Mouse (Mus musculus) heart, embryonic 13.5 days (tissue): ENCODE measurements around the gene Vmn1r122. TPM values are rescaled to one million over a fixed set of nuclear protein-coding genes. Genes with fewer than 3 reads are reported as not detected.
"Not testable (repeated sequence)": the region's sequence is repeated elsewhere in the genome, so short reads cannot be mapped to it uniquely, and the experiment has no call there.

Experiments
- ATAC-seq: fragments of 200-750 bp; cut with Nextera tagmentation; 2 replicates; pipeline ENCODE4 v1.8.0; 2017; ENCODE audit warnings: moderate TSS enrichment; ENCODE audit not compliant: insufficient number of reproducible peaks, low FRiP score, low TSS enrichment; ENCODE audit errors: extremely low read depth
- H3K27ac ChIP-seq: fragments of 300-500 bp; sonication (generic); replicated peaks from 2 replicates; pipeline ENCODE4 v1.5.1; 2015; ENCODE audit warnings: moderate library complexity, mild to moderate bottlenecking, inconsistent platforms
- H3K27me3 ChIP-seq: fragments of 300-500 bp; sonication (generic); replicated peaks from 2 replicates; pipeline ENCODE4 v1.6.1; 2015; ENCODE audit warnings: mild to moderate bottlenecking, inconsistent platforms
- H3K36me3 ChIP-seq: fragments of 300-500 bp; sonication (generic); 2 replicates; pipeline ENCODE4 v1.6.1; 2015; ENCODE audit warnings: mild to moderate bottlenecking, inconsistent platforms
- H3K4me1 ChIP-seq: fragments of 300-500 bp; sonication (generic); 2 replicates; pipeline ENCODE4 v1.6.1; 2015; ENCODE audit warnings: inconsistent platforms
- H3K4me2 ChIP-seq: fragments of 300-500 bp; sonication (generic); 2 replicates; pipeline ENCODE4 v1.6.1; 2015; ENCODE audit warnings: inconsistent platforms, mild to moderate bottlenecking, moderate library complexity
- H3K4me3 ChIP-seq: fragments of 300-500 bp; sonication (generic); 2 replicates; pipeline ENCODE4 v1.5.1; 2015; ENCODE audit warnings: moderate library complexity, mild to moderate bottlenecking, inconsistent platforms
- H3K9ac ChIP-seq: fragments of 300-500 bp; sonication (generic); 2 replicates; pipeline ENCODE4 v1.6.1; 2015; ENCODE audit warnings: inconsistent platforms, mild to moderate bottlenecking, moderate library complexity
- H3K9me3 ChIP-seq: fragments of 300-500 bp; sonication (generic); 2 replicates; pipeline ENCODE4 v1.6.1; 2016; ENCODE audit warnings: inconsistent platforms
- WGBS: fragments of 180-500 bp; shearing (Covaris S2); methylation state at CpG from one replicate; pipeline ENCODE4 v1.1.7; 2015; ENCODE audit warnings: mixed read lengths; 5-methylcytosine and 5-hydroxymethylcytosine counted together
- polyA plus RNA-seq: library from polyadenylated mRNA; unstranded; fragments of >200 nt; fragmentation: Nextera tagmentation; extraction: Ambion mirVana; gene quantifications from 2 replicates; pipeline ENCODE4 v1.2.1, GENCODE M21; 2015

The Vmn1r122 gene
- polyA plus RNA-seq, result not detected in 2 replicates

DNA sequence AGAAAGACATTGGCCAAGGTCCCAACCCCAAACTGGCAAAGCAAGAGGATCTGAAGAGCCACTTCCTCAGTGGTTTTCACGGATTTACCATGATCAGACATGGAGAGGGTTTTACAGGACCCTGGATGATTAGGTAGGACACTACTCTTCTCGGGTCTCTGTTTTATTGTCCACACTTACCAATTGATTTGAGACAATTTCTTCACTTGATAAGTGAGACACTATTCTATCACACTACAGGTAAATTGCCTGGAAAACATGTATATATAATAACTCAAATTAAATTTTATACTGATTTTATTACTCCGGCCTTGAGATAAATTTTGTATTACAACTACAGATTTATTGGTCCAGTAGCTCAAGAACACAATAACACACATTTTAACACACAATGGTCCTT lies at the start of gene Vmn1r122:
Gene Vmn1r122 (minus strand): TSS at position 101 of the 400 bp plus-strand sequence.
- not testable (repeated sequence) for H3K4me2 ChIP-seq, H3K27me3 ChIP-seq, H3K27ac ChIP-seq, H3K4me3 ChIP-seq, ATAC-seq, H3K9ac ChIP-seq, H3K9me3 ChIP-seq, H3K4me1 ChIP-seq, H3K36me3 ChIP-seq
- 62% methylated on average over 3 of the region's 3 CpGs for WGBS

DNA sequence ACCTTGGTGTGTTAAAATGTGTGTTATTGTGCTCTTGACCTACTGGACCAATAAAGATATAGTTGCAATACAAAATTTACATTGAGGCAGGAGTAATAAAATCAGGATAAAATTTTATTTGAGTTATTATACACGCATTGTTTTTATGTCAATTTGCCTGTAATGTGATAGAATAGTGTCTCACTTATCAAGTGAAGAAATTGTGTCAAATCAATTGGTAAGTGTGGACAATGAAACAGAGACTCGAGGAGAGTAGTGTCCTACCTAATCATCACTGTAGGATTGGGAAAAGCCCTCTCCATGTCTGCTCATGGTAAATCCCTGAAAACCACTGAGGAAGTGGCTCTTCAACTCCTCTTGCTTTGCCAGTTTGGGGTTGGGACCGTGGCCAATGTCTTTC lies 28.0 kb upstream of the Vmn1r122 start, which contains the start of gene Vmn1r123:
Gene Vmn1r123 (plus strand): TSS at position 301 of the 400 bp plus-strand sequence.
- not testable (repeated sequence) for ATAC-seq, H3K27me3 ChIP-seq, H3K9ac ChIP-seq, H3K27ac ChIP-seq, H3K36me3 ChIP-seq, H3K9me3 ChIP-seq, H3K4me2 ChIP-seq, H3K4me1 ChIP-seq, H3K4me3 ChIP-seq
- 14% methylated on average over 1 of the region's 3 CpGs for whole genome bisulfite sequencing

DNA sequence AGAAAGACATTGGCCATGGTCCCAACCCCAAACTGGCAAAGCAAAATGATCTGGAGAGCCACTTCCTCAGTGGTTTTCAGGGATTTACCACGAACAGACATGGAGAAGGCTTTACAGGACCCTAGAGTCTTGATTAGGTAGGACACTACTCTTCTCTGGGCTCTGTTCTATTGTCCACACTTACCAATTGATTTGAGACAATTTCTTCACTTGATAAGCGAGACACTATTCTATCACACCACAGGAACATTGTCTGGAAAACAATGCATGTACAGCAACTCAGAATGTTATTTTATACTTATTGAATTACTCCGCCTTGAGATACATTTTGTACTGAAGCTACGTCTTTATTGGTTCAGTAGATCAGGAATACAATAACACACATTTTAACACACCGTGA lies 35.5 kb downstream of the Vmn1r122 start, which contains the start of gene Vmn1r121:
Gene Vmn1r121 (minus strand): TSS at position 101 of the 400 bp plus-strand sequence.
- H3K9me3 ChIP-seq, result not testable (repeated sequence)

More for the DNA sequence above, 35.5 kb downstream of the Vmn1r122 start, which contains the start of gene Vmn1r121:
- H3K27me3 ChIP-seq, H3K4me2 ChIP-seq, H3K9ac ChIP-seq, H3K4me3 ChIP-seq, H3K36me3 ChIP-seq, ATAC-seq, H3K4me1 ChIP-seq, H3K27ac ChIP-seq: not testable (repeated sequence)
- 69% methylated on average over 5 of the region's 5 CpGs for WGBS

Other genes with a start within 250 kb of the Vmn1r122 start
- not detected in 2 replicates for gene Vmn1r118, start 221.8 kb downstream of the Vmn1r122 start, polyA plus RNA-seq
- gene Vmn1r119, start 121.7 kb downstream of the Vmn1r122 start, polyA plus RNA-seq, result not detected in 2 replicates
- gene Vmn1r120, start 80.3 kb downstream of the Vmn1r122 start, polyA plus RNA-seq, result not detected in 2 replicates
- gene Vmn1r121, start 35.6 kb downstream of the Vmn1r122 start, polyA plus RNA-seq, result not detected in 2 replicates
- not detected in 2 replicates for gene Vmn1r123, start 28.1 kb upstream of the Vmn1r122 start, polyA plus RNA-seq
- gene Gm5157, start 56.3 kb upstream of the Vmn1r122 start, polyA plus RNA-seq, result not detected in 2 replicates
- gene Vmn1r124, start 126.5 kb upstream of the Vmn1r122 start, polyA plus RNA-seq, result not detected in 2 replicates
- gene Vmn1r125, start 138.1 kb upstream of the Vmn1r122 start, polyA plus RNA-seq, result not detected in 2 replicates
- gene Vmn1r126, start 167.3 kb upstream of the Vmn1r122 start, polyA plus RNA-seq, result not detected in 2 replicates
- gene Vmn1r127, start 185.7 kb upstream of the Vmn1r122 start, polyA plus RNA-seq, result not detected in 2 replicates
- gene Vmn1r128, start 215.2 kb upstream of the Vmn1r122 start, polyA plus RNA-seq, result not detected in 2 replicates
- not detected in 2 replicates for gene Vmn1r129, start 227.2 kb upstream of the Vmn1r122 start, polyA plus RNA-seq